Mouse (Mus musculus): ENCODE results near the gene Lck. TPM values are rescaled to one million over a fixed set of nuclear protein-coding genes. Genes with fewer than 3 reads are reported as not detected.

Lck gene
- total RNA-seq, 2 experiments from 2014 or later, result 2.8 to 6.2 TPM

- no peak overlapping the region for H3K4me3 ChIP-seq
Measured at GRCm38 (mm10) chr4:129610472-129610871, 37.0 kb upstream of the Lck start.

GRCm38 (mm10) chr4:129610026-129610425, 36.6 kb upstream of the Lck start:
- no peak for TF ChIP-seq CTCF (conservative IDR thresholded peaks at IDR 0.05)
- no peak for DNase-seq (ENCODE audit: low spot score in 2 of 2)
- no peak overlapping the region for H3K4me3 ChIP-seq
- H3K27ac ChIP-seq, result no peak overlapping the region

More at GRCm38 (mm10) chr4:129610472-129610871, 37.0 kb upstream of the Lck start:
- no peak for TF ChIP-seq CTCF (conservative IDR thresholded peaks at IDR 0.05)
- H3K27ac ChIP-seq, result no peak overlapping the region
- no peak for DNase-seq (ENCODE audit: low spot score in 2 of 2)

DNA sequence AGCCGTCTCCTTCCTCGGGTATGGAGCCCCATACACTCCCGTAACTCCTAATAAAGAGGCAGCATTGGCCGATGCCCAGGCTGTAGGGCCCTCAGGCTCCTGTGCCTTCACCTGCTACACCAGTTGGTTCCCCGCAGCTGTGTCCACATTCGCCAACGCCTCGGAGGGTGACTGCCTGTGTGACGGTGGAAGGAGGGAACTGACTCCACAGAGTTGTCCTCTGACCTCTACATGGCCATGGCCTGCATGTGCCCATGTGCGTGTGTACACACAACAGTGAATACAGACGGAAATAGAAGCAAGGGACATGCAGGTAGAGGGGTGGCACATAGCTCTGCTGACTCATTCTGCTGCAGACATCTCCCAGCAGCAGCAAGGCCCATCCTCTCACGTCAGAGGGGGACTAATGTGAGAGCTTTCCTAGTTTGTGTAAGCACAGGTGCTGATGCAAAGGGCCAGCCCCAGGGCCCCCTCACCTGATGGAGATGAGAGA, 35.7 kb upstream of the Lck start:
- peak in 1 of 2 experiments; percentile 36 for DNase-seq (ENCODE audit: low spot score in 2 of 2)
- Histone ChIP-seq H3K27ac (peak overlapping the region; percentile 87; the same call in 1 of the 2 replicates), H3K4me3 (no peak overlapping the region)
- TF ChIP-seq CTCF (conservative IDR thresholded peaks at IDR 0.05), result no peak

- TF ChIP-seq CTCF (conservative IDR thresholded peaks at IDR 0.05), result peak; percentile 92
- peak; percentile 86 to 89 for DNase-seq (ENCODE audit: low spot score in 2 of 2)
- Histone ChIP-seq H3K4me3 (no peak overlapping the region), H3K27ac (peak overlapping the region; percentile 87)
Measured at GRCm38 (mm10) chr4:129608426-129609025, 35.1 kb upstream of the Lck start.

DNA sequence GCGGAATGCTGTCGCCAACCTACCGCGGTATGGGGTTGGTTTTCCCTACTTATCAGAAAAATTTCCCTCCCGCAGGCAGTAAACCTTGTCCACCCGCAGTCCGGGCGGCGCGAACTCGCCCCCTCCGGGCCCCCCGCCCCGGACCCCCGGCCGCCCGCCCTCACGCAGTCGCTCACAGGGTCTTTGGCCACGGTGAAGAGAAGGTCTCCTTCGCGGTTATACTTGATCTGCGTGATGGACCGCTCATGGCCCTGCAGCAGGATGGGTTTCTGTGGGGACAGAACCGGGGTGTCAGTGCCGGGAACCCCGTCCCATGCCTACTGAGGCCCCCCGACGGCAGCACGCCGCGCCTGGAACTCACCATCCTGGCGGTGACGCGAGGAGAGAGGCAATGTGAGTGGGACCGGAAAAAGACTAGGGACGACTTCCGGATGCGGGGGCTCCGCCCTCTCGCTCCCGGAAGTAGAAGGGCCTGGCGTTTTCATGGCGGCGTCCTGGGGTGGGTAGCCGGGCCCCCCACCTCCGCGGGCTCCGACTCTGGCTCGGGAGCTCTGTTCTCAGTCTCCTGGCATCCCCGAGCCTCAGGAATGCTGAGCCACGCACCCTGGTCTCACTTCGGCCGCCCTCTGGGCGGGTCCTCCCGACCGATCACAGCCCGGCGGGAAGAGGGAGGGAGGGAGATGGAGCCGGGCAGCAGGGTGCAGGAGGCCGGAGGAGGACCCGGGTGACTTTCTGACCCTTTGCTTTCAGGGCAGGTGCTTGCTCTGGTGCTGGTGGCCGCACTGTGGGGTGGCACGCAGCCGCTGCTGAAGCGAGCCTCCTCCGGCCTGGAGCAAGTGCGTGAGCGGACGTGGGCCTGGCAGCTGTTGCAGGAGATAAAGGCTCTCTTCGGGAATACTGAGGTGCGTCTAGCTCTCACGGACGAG, 27.1 kb upstream of the Lck start, which contains the start of the genes Eif3i and Tmem234:
Gene Eif3i (minus strand): TSS at position 416 of the 926 bp plus-strand sequence.
Gene Tmem234 (plus strand): TSS at position 436 of the 926 bp plus-strand sequence.
- peak within 1 kb of the TSS; percentile 88 for H3K27ac ChIP-seq
- peak within 1 kb of the TSS; percentile 79 for H3K4me3 ChIP-seq
- DNase-seq (ENCODE audit: low spot score in 2 of 2), result peak; percentile 87 to 88
- TF ChIP-seq CTCF (conservative IDR thresholded peaks at IDR 0.05), result peak; percentile 45

- Histone ChIP-seq H3K27ac (no peak overlapping the region), H3K4me3 (no peak overlapping the region)
- TF ChIP-seq CTCF (conservative IDR thresholded peaks at IDR 0.05), result no peak
- DNase-seq (ENCODE audit: low spot score in 2 of 2), result no peak
Measured at GRCm38 (mm10) chr4:129588865-129589264, 15.4 kb upstream of the Lck start.

DNA sequence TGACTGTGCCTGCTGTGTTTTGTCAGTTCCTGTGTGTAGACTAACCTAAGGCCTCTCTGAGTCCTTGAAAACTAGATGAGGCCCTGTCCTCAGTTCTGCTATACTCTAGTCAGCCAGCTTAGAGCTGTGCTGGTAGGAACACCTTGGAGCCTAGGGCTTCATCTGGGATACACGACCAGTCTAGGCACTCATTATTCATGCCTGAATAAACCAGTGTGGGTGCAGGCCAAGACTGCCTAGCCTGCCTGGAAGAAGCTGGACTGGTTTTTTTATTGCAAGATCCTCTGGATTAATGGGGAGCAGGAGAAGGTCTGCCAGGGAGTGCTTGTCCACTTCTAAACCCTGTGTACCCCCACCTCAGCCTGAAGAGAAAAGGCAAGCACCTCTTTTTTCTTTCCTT, 13.5 kb upstream of the Lck start:
- DNase-seq (ENCODE audit: low spot score in 2 of 2), result no peak
- H3K27ac ChIP-seq, result no peak overlapping the region
- no peak for TF ChIP-seq CTCF (conservative IDR thresholded peaks at IDR 0.05)
- H3K4me3 ChIP-seq, result no peak overlapping the region

- no peak for DNase-seq (ENCODE audit: low spot score in 2 of 2)
- no peak for TF ChIP-seq CTCF (conservative IDR thresholded peaks at IDR 0.05)
- H3K27ac ChIP-seq, result no peak overlapping the region; the same call in 1 of the 2 replicates
- H3K4me3 ChIP-seq, result no peak overlapping the region
Measured at GRCm38 (mm10) chr4:129585773-129586172, 12.3 kb upstream of the Lck start.

DNA sequence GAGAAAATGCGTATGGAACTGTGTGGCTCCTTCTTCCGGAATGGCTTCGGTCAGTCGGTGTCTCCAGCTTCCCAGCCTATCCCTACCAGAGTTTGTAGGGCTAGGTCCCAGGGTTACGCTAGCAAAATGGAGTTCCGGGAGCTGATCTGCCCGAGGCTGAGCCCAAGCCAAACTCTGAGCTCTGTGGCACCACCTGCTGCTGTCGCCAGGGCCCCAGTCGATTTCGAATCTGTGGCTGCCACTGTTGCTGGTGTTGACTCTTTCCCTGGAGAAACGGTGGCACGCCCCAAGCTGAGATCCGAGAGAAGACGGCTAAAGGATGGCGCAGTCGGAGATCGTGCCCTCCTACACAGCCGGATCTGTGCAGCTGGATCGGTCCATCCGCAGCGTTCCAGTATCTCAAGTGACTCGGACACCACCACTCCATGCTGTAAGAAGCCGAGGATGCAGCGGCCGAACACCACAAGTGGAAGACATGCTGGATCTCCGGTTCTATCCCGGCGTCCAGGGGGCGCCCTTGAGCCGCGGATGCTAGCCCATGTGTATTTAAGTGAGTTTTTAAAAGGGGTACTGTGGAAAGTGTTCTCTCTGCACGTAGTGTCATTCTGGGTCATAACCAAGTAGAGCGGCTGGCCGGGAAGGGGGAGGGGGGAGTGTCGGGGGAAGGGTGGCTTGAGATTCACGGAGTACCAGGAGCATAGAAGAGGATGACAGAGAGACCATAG, 11.6 kb upstream of the Lck start:
- peak; percentile 82 to 86 for DNase-seq (ENCODE audit: low spot score in 2 of 2)
- Histone ChIP-seq H3K27ac (peak overlapping the region; percentile 81), H3K4me3 (peak overlapping the region; percentile 66)
- TF ChIP-seq CTCF (conservative IDR thresholded peaks at IDR 0.05), result peak; percentile 81

- peak overlapping the region; percentile 66; the same call in 1 of the 2 replicates for H3K4me3 ChIP-seq
- DNase-seq (ENCODE audit: low spot score in 2 of 2), result no peak
- H3K27ac ChIP-seq, result peak overlapping the region; percentile 81; the same call in 1 of the 2 replicates
- TF ChIP-seq CTCF (conservative IDR thresholded peaks at IDR 0.05), result no peak
Measured at GRCm38 (mm10) chr4:129584370-129584769, 10.9 kb upstream of the Lck start.

GRCm38 (mm10) chr4:129582251-129582650, 8.8 kb upstream of the Lck start:
- no peak for DNase-seq (ENCODE audit: low spot score in 2 of 2)
- Histone ChIP-seq H3K4me3 (no peak overlapping the region), H3K27ac (no peak overlapping the region)
- peak; percentile 25; the same call in 1 of the 2 replicates for TF ChIP-seq CTCF (conservative IDR thresholded peaks at IDR 0.05)

- peak in 1 of 2 experiments; percentile 19 for DNase-seq (ENCODE audit: low spot score in 2 of 2)
- H3K27ac ChIP-seq, result no peak overlapping the region
Measured at GRCm38 (mm10) chr4:129580347-129580746, 6.9 kb upstream of the Lck start.

More at GRCm38 (mm10) chr4:129580347-129580746, 6.9 kb upstream of the Lck start:
- TF ChIP-seq CTCF (conservative IDR thresholded peaks at IDR 0.05), result no peak
- H3K4me3 ChIP-seq, result no peak overlapping the region
